Mouse (Mus musculus) spleen, adult 2 months (tissue): ENCODE measurements around the gene Nacc1.

ENCODE experiments used
- CTCF ChIP-seq: fragments of 200-500 bp; IDR thresholded peaks from 2 replicates; pipeline ENCODE4 v1.5.1; 2011; ENCODE audit warnings: mild to moderate bottlenecking, inconsistent platforms; ENCODE audit not compliant: insufficient read depth, insufficient read length, insufficient replicate concordance; ENCODE audit errors: extremely low read depth
- POLR2A ChIP-seq: fragments of 200-500 bp; IDR thresholded peaks from 2 replicates; pipeline ENCODE4 v1.6.1; 2011; ENCODE audit warnings: low read depth, low read length, inconsistent platforms

- TF ChIP-seq CTCF: peak; percentile 19; the same call in 1 of the 2 replicates
- TF ChIP-seq POLR2A: peak; percentile 50; the same call in 1 of the 2 replicates
These were observed 22.9 kb downstream of the Nacc1 start for GRCm38 (mm10) chr8:84664566-84665384.
